Mouse (Mus musculus): ENCODE measurements at regions not wholly inside any gene's neighbourhood (a gene's known extent, or its start where the extent isn't known, plus 50 kb on each side); places are given as distances from the start of the nearest gene placed in this dataset.

DNA sequence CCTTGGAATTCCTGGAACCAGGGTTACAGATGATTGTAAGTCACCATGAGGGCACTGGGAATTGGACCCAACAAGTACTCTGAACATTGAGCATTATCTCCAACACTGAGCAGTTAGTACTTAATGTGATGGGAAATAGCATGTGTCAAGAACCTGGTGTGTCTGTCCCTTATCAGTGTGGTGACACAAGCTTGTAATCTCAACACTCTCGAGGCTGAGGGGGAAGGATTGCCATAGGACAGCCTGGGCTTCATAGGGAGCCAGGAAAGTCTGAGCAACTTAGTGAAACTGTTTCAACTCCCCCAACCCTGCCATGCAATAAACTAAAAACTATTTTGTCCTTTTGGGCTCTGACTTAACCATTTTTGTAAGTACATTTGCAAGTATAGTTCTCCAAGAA is 100.0 kb downstream of the Wdr20rt start:
- WGBS (ENCODE audit: insufficient replicate concordance), result 14% methylated on average over 1 of the region's 1 CpGs
- DNase-seq (no peak), ATAC-seq (no peak)
- Histone ChIP-seq H3K4me1 (ENCODE audit: insufficient read depth) (no peaks in the 10 kb centered on the region), H3K4me3 (ENCODE audit: low read depth, low read length) (no peak overlapping the region), H3K27me3 (ENCODE audit: insufficient read depth, low read length) (no peaks in the 10 kb centered on the region), H3K4me2 (ENCODE audit: low read depth, low read length) (no peak overlapping the region), H3K9ac (replicated peaks) (no peak overlapping the region), H3K9me3 (ENCODE audit: low read length) (no peaks in the 10 kb centered on the region), H3K36me3 (replicated peaks; ENCODE audit: insufficient read depth, low read length) (no peaks in the 10 kb centered on the region), H3K27ac (ENCODE audit: low read depth) (no peak overlapping the region)
- TF ChIP-seq EP300 (IDR thresholded peaks at IDR 0.05; ENCODE audit: low read depth) (no peak), CTCF (IDR thresholded peaks at IDR 0.05; ENCODE audit: low read depth) (no peak)

GRCm38 (mm10) chr12:65328532-65328931 is 103.2 kb downstream of the Wdr20rt start:
- ATAC-seq (no peak), DNase-seq (no peak)
- Histone ChIP-seq H3K27me3 (ENCODE audit: insufficient read depth, low read length) (no peaks in the 10 kb centered on the region), H3K4me3 (ENCODE audit: low read depth, low read length) (no peak overlapping the region), H3K27ac (ENCODE audit: low read depth) (no peak overlapping the region), H3K4me2 (ENCODE audit: low read depth, low read length) (no peak overlapping the region), H3K9ac (replicated peaks) (no peak overlapping the region), H3K9me3 (ENCODE audit: low read length) (no peaks in the 10 kb centered on the region), H3K4me1 (ENCODE audit: insufficient read depth) (no peaks in the 10 kb centered on the region), H3K36me3 (replicated peaks; ENCODE audit: insufficient read depth, low read length) (no peaks in the 10 kb centered on the region)
- no peak for TF ChIP-seq EP300 (IDR thresholded peaks at IDR 0.05; ENCODE audit: low read depth)
- TF ChIP-seq CTCF (IDR thresholded peaks at IDR 0.05; ENCODE audit: low read depth), result no peak
- WGBS (ENCODE audit: insufficient replicate concordance), result 75% methylated on average over 5 of the region's 5 CpGs

GRCm38 (mm10) chr12:65329678-65330077 is 104.4 kb downstream of the Wdr20rt start:
- no peaks in the 10 kb centered on the region for H3K27me3 ChIP-seq (ENCODE audit: insufficient read depth, low read length)
- H3K9ac ChIP-seq (replicated peaks), result no peak overlapping the region
- no peak overlapping the region for H3K4me2 ChIP-seq (ENCODE audit: low read depth, low read length)
- H3K27ac ChIP-seq (ENCODE audit: low read depth), result no peak overlapping the region
- no peaks in the 10 kb centered on the region for H3K9me3 ChIP-seq (ENCODE audit: low read length)
- H3K4me3 ChIP-seq (ENCODE audit: low read depth, low read length), result no peak overlapping the region
- TF ChIP-seq EP300 (IDR thresholded peaks at IDR 0.05; ENCODE audit: low read depth), result no peak
- TF ChIP-seq CTCF (IDR thresholded peaks at IDR 0.05; ENCODE audit: low read depth), result no peak
- H3K4me1 ChIP-seq (ENCODE audit: insufficient read depth), result no peaks in the 10 kb centered on the region
- DNase-seq, result no peak
- no peaks in the 10 kb centered on the region for H3K36me3 ChIP-seq (replicated peaks; ENCODE audit: insufficient read depth, low read length)
- no peak for ATAC-seq

DNA sequence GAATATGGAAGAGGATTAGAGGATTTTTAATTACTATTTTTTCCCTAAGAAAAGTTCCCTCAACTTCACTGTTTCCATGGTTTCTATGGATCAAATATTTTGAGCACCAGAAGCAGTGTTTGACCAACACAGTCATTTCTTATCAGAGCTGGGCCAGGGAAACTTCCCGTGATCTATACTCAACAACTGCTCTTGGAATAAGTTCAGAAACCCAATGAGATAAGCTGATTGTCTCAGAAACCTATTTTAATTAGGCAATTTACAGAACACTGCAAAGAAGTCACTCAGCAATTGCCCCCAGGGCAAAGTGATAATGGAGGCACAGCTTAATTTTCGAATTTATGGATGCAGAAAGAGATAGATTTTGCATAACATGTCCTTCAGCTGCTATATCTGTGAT is 114.7 kb downstream of the Wdr20rt start:
- no peaks in the 10 kb centered on the region for H3K4me1 ChIP-seq (ENCODE audit: insufficient read depth)
- H3K9me3 ChIP-seq (ENCODE audit: low read length), result no peaks in the 10 kb centered on the region
- no peak for TF ChIP-seq CTCF (IDR thresholded peaks at IDR 0.05; ENCODE audit: low read depth)
- TF ChIP-seq EP300 (IDR thresholded peaks at IDR 0.05; ENCODE audit: low read depth), result no peak
- ATAC-seq (no peak), DNase-seq (no peak)
- 51% methylated on average over 2 of the region's 2 CpGs for WGBS (ENCODE audit: insufficient replicate concordance)
- H3K27ac ChIP-seq (ENCODE audit: low read depth), result no peak overlapping the region
- no peak overlapping the region for H3K4me2 ChIP-seq (ENCODE audit: low read depth, low read length)
- no peaks in the 10 kb centered on the region for H3K27me3 ChIP-seq (ENCODE audit: insufficient read depth, low read length)
- no peak overlapping the region for H3K9ac ChIP-seq (replicated peaks)
- no peaks in the 10 kb centered on the region for H3K36me3 ChIP-seq (replicated peaks; ENCODE audit: insufficient read depth, low read length)
- H3K4me3 ChIP-seq (ENCODE audit: low read depth, low read length), result no peak overlapping the region

GRCm38 (mm10) chr12:65347251-65347650 is 121.9 kb downstream of the Wdr20rt start:
- H3K27ac ChIP-seq (ENCODE audit: low read depth), result no peak overlapping the region

DNA sequence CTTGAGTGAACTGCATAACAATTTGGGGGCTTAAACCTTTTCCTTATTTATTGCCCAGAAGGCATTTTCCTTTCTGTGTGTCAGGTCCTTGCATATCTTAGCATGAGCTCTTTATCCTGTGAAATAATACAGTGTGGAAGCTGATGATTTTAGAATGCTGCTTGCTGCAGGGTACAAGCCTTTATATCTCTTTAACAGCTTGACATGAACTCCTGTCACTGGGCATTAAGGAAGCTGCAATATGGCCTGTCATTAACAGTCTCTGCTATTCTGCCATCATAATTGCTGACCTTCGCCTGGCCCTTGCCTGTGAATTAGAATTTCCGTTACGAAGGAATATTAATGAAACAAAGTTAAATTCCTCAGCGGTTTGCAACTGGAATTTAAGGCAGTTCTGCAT is 124.2 kb downstream of the Wdr20rt start:
- Histone ChIP-seq H3K4me2 (ENCODE audit: low read depth, low read length) (no peak overlapping the region), H3K9me3 (ENCODE audit: low read length) (no peaks in the 10 kb centered on the region), H3K27me3 (ENCODE audit: insufficient read depth, low read length) (no peaks in the 10 kb centered on the region), H3K9ac (replicated peaks) (no peak overlapping the region), H3K4me1 (ENCODE audit: insufficient read depth) (no peaks in the 10 kb centered on the region), H3K27ac (ENCODE audit: low read depth) (no peak overlapping the region), H3K4me3 (ENCODE audit: low read depth, low read length) (no peak overlapping the region), H3K36me3 (replicated peaks; ENCODE audit: insufficient read depth, low read length) (no peaks in the 10 kb centered on the region)
- DNase-seq (no peak), ATAC-seq (no peak)
- TF ChIP-seq CTCF (IDR thresholded peaks at IDR 0.05; ENCODE audit: low read depth), result no peak
- no peak for TF ChIP-seq EP300 (IDR thresholded peaks at IDR 0.05; ENCODE audit: low read depth)
- WGBS (ENCODE audit: insufficient replicate concordance), result 80% methylated on average over 4 of the region's 4 CpGs

More at GRCm38 (mm10) chr12:65347251-65347650, 121.9 kb downstream of the Wdr20rt start:
- no peaks in the 10 kb centered on the region for H3K9me3 ChIP-seq (ENCODE audit: low read length)
- no peak overlapping the region for H3K9ac ChIP-seq (replicated peaks)
- no peak for DNase-seq
- H3K4me2 ChIP-seq (ENCODE audit: low read depth, low read length), result no peak overlapping the region
- ATAC-seq, result no peak
- no peaks in the 10 kb centered on the region for H3K36me3 ChIP-seq (replicated peaks; ENCODE audit: insufficient read depth, low read length)
- WGBS (ENCODE audit: insufficient replicate concordance), result 49% methylated on average over 1 of the region's 1 CpGs
- H3K4me1 ChIP-seq (ENCODE audit: insufficient read depth), result no peaks in the 10 kb centered on the region
- H3K4me3 ChIP-seq (ENCODE audit: low read depth, low read length), result no peak overlapping the region
- no peaks in the 10 kb centered on the region for H3K27me3 ChIP-seq (ENCODE audit: insufficient read depth, low read length)
- TF ChIP-seq EP300 (IDR thresholded peaks at IDR 0.05; ENCODE audit: low read depth), result no peak
- no peak for TF ChIP-seq CTCF (IDR thresholded peaks at IDR 0.05; ENCODE audit: low read depth)

GRCm38 (mm10) chr12:65364179-65364578 is 138.9 kb downstream of the Wdr20rt start:
- no peak overlapping the region for H3K4me2 ChIP-seq (ENCODE audit: low read depth, low read length)
- no peaks in the 10 kb centered on the region for H3K36me3 ChIP-seq (replicated peaks; ENCODE audit: insufficient read depth, low read length)
- no peak overlapping the region for H3K9ac ChIP-seq (replicated peaks)
- ATAC-seq (no peak), DNase-seq (no peak)
- H3K27ac ChIP-seq (ENCODE audit: low read depth), result no peak overlapping the region
- no peaks in the 10 kb centered on the region for H3K4me1 ChIP-seq (ENCODE audit: insufficient read depth)
- WGBS (ENCODE audit: insufficient replicate concordance), result 64% methylated on average over 4 of the region's 4 CpGs
- H3K4me3 ChIP-seq (ENCODE audit: low read depth, low read length), result no peak overlapping the region
- H3K9me3 ChIP-seq (ENCODE audit: low read length), result no peaks in the 10 kb centered on the region
- no peak for TF ChIP-seq CTCF (IDR thresholded peaks at IDR 0.05; ENCODE audit: low read depth)
- TF ChIP-seq EP300 (IDR thresholded peaks at IDR 0.05; ENCODE audit: low read depth), result no peak
- H3K27me3 ChIP-seq (ENCODE audit: insufficient read depth, low read length), result no peaks in the 10 kb centered on the region
